Mouse (Mus musculus): ENCODE measurements at regions not wholly inside any gene's neighbourhood (a gene's known extent, or its start where the extent isn't known, plus 50 kb on each side); places are given as distances from the start of the nearest gene placed in this dataset.

DNA sequence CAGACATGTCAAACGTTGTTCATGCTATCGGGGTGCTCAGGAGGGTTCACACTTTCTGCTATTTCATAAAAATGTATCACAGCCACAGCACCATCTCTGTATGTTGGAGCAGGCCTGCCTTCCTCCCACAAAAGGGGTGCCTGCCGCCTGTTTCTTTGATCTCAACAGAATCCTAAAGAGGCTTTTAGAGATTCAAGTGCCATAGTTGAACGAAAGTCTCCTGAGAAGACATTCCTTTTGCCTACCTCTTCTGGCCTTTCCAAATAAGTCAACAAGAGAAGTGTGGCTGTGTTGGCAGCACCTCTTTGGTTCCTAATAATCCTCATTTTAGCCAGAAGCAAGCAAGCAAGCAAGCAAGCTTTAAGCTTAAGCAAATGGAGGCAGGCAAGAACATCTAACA is 72.6 kb upstream of the Cnep1r1 start:
- H3K4me3 ChIP-seq (ENCODE audit: control insufficient read depth in 1 of 2, insufficient read depth in 1 of 2, low read depth in 2 of 2, low read length in 2 of 2): no peak overlapping the region
- H3K27me3 ChIP-seq (ENCODE audit: control insufficient read depth in 1 of 2, insufficient read depth in 2 of 2, low read length in 2 of 2): no peaks in the 10 kb centered on the region
- H3K79me2 ChIP-seq (ENCODE audit: control insufficient read depth, insufficient read depth, low read length, poor library complexity): no peaks in the 10 kb centered on the region
- H3K27ac ChIP-seq (ENCODE audit: control insufficient read depth, low read depth, low read length): no peak overlapping the region
- H3K36me3 ChIP-seq (ENCODE audit: control insufficient read depth in 1 of 2, insufficient read depth in 2 of 2, low read length in 2 of 2): no peaks in the 10 kb centered on the region
- no peak overlapping the region for H3K9ac ChIP-seq (ENCODE audit: control insufficient read depth, low read depth, low read length, poor library complexity, severe bottlenecking)
- H3K9me3 ChIP-seq (replicated peaks; ENCODE audit: insufficient read depth, low read length): no peaks in the 10 kb centered on the region
- no peaks in the 10 kb centered on the region for H3K4me1 ChIP-seq (ENCODE audit: control insufficient read depth in 1 of 2, insufficient read depth in 2 of 2, low read length in 2 of 2)
- no peak for TF ChIP-seq TCF12 (IDR thresholded peaks at IDR 0.05; ENCODE audit: low read depth, low read length)
- no peak for TF ChIP-seq MAFK (IDR thresholded peaks at IDR 0.05; ENCODE audit: borderline replicate concordance, low read depth, low read length)
- no peak for TF ChIP-seq USF1 (IDR thresholded peaks at IDR 0.05; ENCODE audit: low read depth, low read length)
- no peak for TF ChIP-seq GABPA (IDR thresholded peaks at IDR 0.05; ENCODE audit: low read depth, low read length)
- no peak for TF ChIP-seq ZKSCAN1 (IDR thresholded peaks at IDR 0.05; ENCODE audit: low read depth, low read length)
- TF ChIP-seq RAD21 (IDR thresholded peaks at IDR 0.05; ENCODE audit: low read depth, low read length): no peak
- TF ChIP-seq EP300 (IDR thresholded peaks at IDR 0.05; ENCODE audit: low read depth in 1 of 2, low read length in 2 of 2): no peak
- TF ChIP-seq POLR2AphosphoS2 (IDR thresholded peaks at IDR 0.05; ENCODE audit: low read length): no peak
- no peak for TF ChIP-seq RCOR1 (IDR thresholded peaks at IDR 0.05; ENCODE audit: low read depth, low read length)
- no peak for TF ChIP-seq CTCF (IDR thresholded peaks at IDR 0.05 in 2 of 3, conservative IDR thresholded peaks at IDR 0.05 in 1 of 3; ENCODE audit: control insufficient read depth in 1 of 3, insufficient read depth in 1 of 3, low read depth in 2 of 3, low read length in 3 of 3, poor library complexity in 1 of 3, severe bottlenecking in 1 of 3)
- no peak for TF ChIP-seq MXI1 (IDR thresholded peaks at IDR 0.05; ENCODE audit: low read depth, low read length)
- DNase-seq (ENCODE audit: low read depth, low spot score): no peak

GRCm38 (mm10) chr8:88039286-88039685 is 79.3 kb upstream of the Cnep1r1 start:
- TF ChIP-seq JUND (IDR thresholded peaks at IDR 0.05; ENCODE audit: low read depth, low read length) (no peak), TAL1 (IDR thresholded peaks at IDR 0.05; ENCODE audit: low read length) (no peak), MEF2A (IDR thresholded peaks at IDR 0.05; ENCODE audit: extremely low read depth, insufficient replicate concordance, low read depth, low read length, poor library complexity, severe bottlenecking) (no peak), GATA1 (IDR thresholded peaks at IDR 0.05; ENCODE audit: low read depth, low read length) (no peak), EP300 (IDR thresholded peaks at IDR 0.05; ENCODE audit: low read depth in 1 of 2, low read length in 2 of 2) (no peak), NRF1 (IDR thresholded peaks at IDR 0.05; ENCODE audit: insufficient read depth, low read depth, low read length, poor library complexity, severe bottlenecking) (no peak), HCFC1 (IDR thresholded peaks at IDR 0.05; ENCODE audit: low read depth, low read length) (no peak), MAZ (IDR thresholded peaks at IDR 0.05; ENCODE audit: low read depth, low read length) (no peak), CTCF (IDR thresholded peaks at IDR 0.05 in 2 of 3, conservative IDR thresholded peaks at IDR 0.05 in 1 of 3; ENCODE audit: control insufficient read depth in 1 of 3, insufficient read depth in 1 of 3, low read depth in 2 of 3, low read length in 3 of 3, poor library complexity in 1 of 3, severe bottlenecking in 1 of 3) (no peak), MXI1 (IDR thresholded peaks at IDR 0.05; ENCODE audit: low read depth, low read length) (no peak), USF1 (IDR thresholded peaks at IDR 0.05; ENCODE audit: low read depth, low read length) (no peak), SIN3A (IDR thresholded peaks at IDR 0.05; ENCODE audit: low read length) (no peak), KAT2A (conservative IDR thresholded peaks at IDR 0.05; ENCODE audit: low read depth, low read length) (no peak), POLR2A (IDR thresholded peaks at IDR 0.05; ENCODE audit: control insufficient read depth in 1 of 2, insufficient read depth in 1 of 2, low read depth in 1 of 2, low read length in 2 of 2, poor library complexity in 1 of 2) (no peak)
- no peak overlapping the region for H3K4me3 ChIP-seq (ENCODE audit: control insufficient read depth in 1 of 2, insufficient read depth in 1 of 2, low read depth in 2 of 2, low read length in 2 of 2)
- DNase-seq (ENCODE audit: low read depth, low spot score): no peak
- no peak overlapping the region for H3K9ac ChIP-seq (ENCODE audit: control insufficient read depth, low read depth, low read length, poor library complexity, severe bottlenecking)
- H3K9me3 ChIP-seq (replicated peaks; ENCODE audit: insufficient read depth, low read length): no peaks in the 10 kb centered on the region
- no peaks in the 10 kb centered on the region for H3K79me2 ChIP-seq (ENCODE audit: control insufficient read depth, insufficient read depth, low read length, poor library complexity)
- no peaks in the 10 kb centered on the region for H3K4me1 ChIP-seq (ENCODE audit: control insufficient read depth in 1 of 2, insufficient read depth in 2 of 2, low read length in 2 of 2)
- no peak overlapping the region for H3K27ac ChIP-seq (ENCODE audit: control insufficient read depth, low read depth, low read length)
- H3K36me3 ChIP-seq (ENCODE audit: control insufficient read depth in 1 of 2, insufficient read depth in 2 of 2, low read length in 2 of 2): no peaks in the 10 kb centered on the region
- H3K27me3 ChIP-seq (ENCODE audit: control insufficient read depth in 1 of 2, insufficient read depth in 2 of 2, low read length in 2 of 2): no peaks in the 10 kb centered on the region

Measured in MEL (cell line).